Mouse (Mus musculus) neural tube, embryonic 14.5 days (tissue): ENCODE results near the gene Hnrnpm. TPM values are rescaled to one million over a fixed set of nuclear protein-coding genes. Genes with fewer than 3 reads are reported as not detected.

Source experiments
- ATAC-seq: fragments of 200-750 bp; cut with Nextera tagmentation; 2 replicates; pipeline ENCODE4 v1.8.0; 2017; ENCODE audit warnings: low read depth, mild to moderate bottlenecking, moderate TSS enrichment, moderate library complexity
- H3K27ac ChIP-seq: fragments of 300-500 bp; sonication (generic); 2 replicates; pipeline ENCODE4 v1.5.1; 2014; ENCODE audit warnings: low read depth, mild to moderate bottlenecking, control low read depth, low read length, moderate library complexity, mixed read lengths
- H3K27me3 ChIP-seq: fragments of 300-500 bp; sonication (generic); 2 replicates; pipeline ENCODE4 v1.6.1; 2014; ENCODE audit warnings: low read length; ENCODE audit not compliant: control insufficient read depth, insufficient read depth
- H3K36me3 ChIP-seq: fragments of 300-500 bp; sonication (generic); 2 replicates; pipeline ENCODE4 v1.6.1; 2014; ENCODE audit warnings: low read length, mixed read lengths; ENCODE audit not compliant: control insufficient read depth, insufficient read depth
- H3K4me1 ChIP-seq: fragments of 300-500 bp; sonication (generic); 2 replicates; pipeline ENCODE4 v1.6.1; 2014; ENCODE audit warnings: low read length; ENCODE audit not compliant: control insufficient read depth, insufficient read depth
- H3K4me2 ChIP-seq: fragments of 300-500 bp; sonication (generic); 2 replicates; pipeline ENCODE4 v1.6.1; 2014; ENCODE audit warnings: mild to moderate bottlenecking, low read depth, low read length, control low read depth
- H3K4me3 ChIP-seq: fragments of 300-500 bp; sonication (generic); 2 replicates; pipeline ENCODE4 v1.5.1; 2014; ENCODE audit warnings: low read depth, low read length, control low read depth, mixed read lengths
- H3K9ac ChIP-seq: fragments of 300-500 bp; sonication (generic); replicated peaks from 2 replicates; pipeline ENCODE4 v1.6.1; 2014; ENCODE audit warnings: low read depth, mild to moderate bottlenecking, control low read depth, low read length, mixed read lengths
- H3K9me3 ChIP-seq: fragments of 300-500 bp; sonication (generic); 2 replicates; pipeline ENCODE4 v1.6.1; 2016; ENCODE audit warnings: low read length; ENCODE audit not compliant: control insufficient read depth
- polyA plus RNA-seq: library from polyadenylated mRNA; unstranded; fragments of >200 nt; fragmentation: Nextera tagmentation; extraction: Ambion mirVana; gene quantifications from 2 replicates; pipeline ENCODE4 v1.2.1, GENCODE M21; 2014

Gene Hnrnpm
- polyA plus RNA-seq, 1 experiment from 2014 or later: 172 TPM

DNA sequence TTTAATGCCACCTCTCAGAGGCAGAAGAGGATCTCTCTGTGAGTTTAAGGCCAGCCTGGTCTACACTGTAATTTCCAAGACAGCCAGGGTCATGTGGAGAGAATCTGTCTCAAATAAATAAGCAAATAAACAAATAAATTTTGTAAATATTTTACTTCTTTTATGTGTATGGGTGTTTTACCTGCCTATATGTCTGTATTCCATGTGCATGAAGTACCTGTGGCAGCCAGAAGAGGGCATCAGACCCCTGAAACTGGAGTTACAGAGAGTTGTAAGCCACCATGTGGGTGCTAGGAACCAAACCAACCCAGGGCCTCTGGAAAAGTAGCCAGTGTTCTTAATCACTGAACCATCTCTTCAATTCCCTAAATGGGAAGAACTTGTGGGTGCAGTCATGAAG is 89.4 kb downstream of the Hnrnpm start:
- no peaks in the 10 kb centered on the region for H3K4me1 ChIP-seq
- no peak overlapping the region for H3K27ac ChIP-seq
- H3K4me2 ChIP-seq: no peak overlapping the region
- no peaks in the 10 kb centered on the region for H3K9me3 ChIP-seq
- no peak for ATAC-seq
- no peaks in the 10 kb centered on the region for H3K27me3 ChIP-seq
- H3K36me3 ChIP-seq: no peaks in the 10 kb centered on the region
- H3K9ac ChIP-seq: no peak overlapping the region
- no peak overlapping the region for H3K4me3 ChIP-seq

Other genes with a start within 250 kb of the Hnrnpm start
- 45.9 and 57.2 TPM in 2 replicates for gene Adamts10, start 162.7 kb downstream of the Hnrnpm start, polyA plus RNA-seq
- 1.0 and 2.8 TPM in 2 replicates for gene Myo1f, start 131.2 kb downstream of the Hnrnpm start, polyA plus RNA-seq
- 91.1 and 111 TPM in 2 replicates for gene Zfp414, start 57.8 kb downstream of the Hnrnpm start, polyA plus RNA-seq
- 0.68 and 0.71 TPM in 2 replicates for gene Pram1, start 48.8 kb downstream of the Hnrnpm start, polyA plus RNA-seq
- gene March2, start 31.8 kb upstream of the Hnrnpm start, polyA plus RNA-seq: 69.1 and 73.5 TPM in 2 replicates
- 449 and 532 TPM in 2 replicates for gene Rab11b, start 73.7 kb upstream of the Hnrnpm start, polyA plus RNA-seq
- 9.7 and 20.6 TPM in 2 replicates for gene Angptl4, start 95.0 kb upstream of the Hnrnpm start, polyA plus RNA-seq
- 40.1 and 42.1 TPM in 2 replicates for gene Kank3, start 123.7 kb upstream of the Hnrnpm start, polyA plus RNA-seq
- 550 and 584 TPM in 2 replicates for gene Rps28, start 137.7 kb upstream of the Hnrnpm start, polyA plus RNA-seq
- gene Ndufa7, start 137.7 kb upstream of the Hnrnpm start, polyA plus RNA-seq: 529 and 591 TPM in 2 replicates
- gene Cd320, start 156.2 kb upstream of the Hnrnpm start, polyA plus RNA-seq: 52.1 and 54.1 TPM in 2 replicates
- not detected in 2 replicates for gene Gm7029, start 187.0 kb upstream of the Hnrnpm start, polyA plus RNA-seq
- 1.1 and 1.6 TPM in 2 replicates for gene Kifc1, start 203.8 kb upstream of the Hnrnpm start, polyA plus RNA-seq
- gene Platr17, start 218.3 kb upstream of the Hnrnpm start, polyA plus RNA-seq: 0.70 and 0.79 TPM in 2 replicates
- gene Daxx, start 222.6 kb upstream of the Hnrnpm start, polyA plus RNA-seq: 46.0 and 54.1 TPM in 2 replicates
- 35.7 and 36.2 TPM in 2 replicates for gene Tapbp, start 229.0 kb upstream of the Hnrnpm start, polyA plus RNA-seq
- 6.5 and 8.9 TPM in 2 replicates for gene Zbtb22, start 229.0 kb upstream of the Hnrnpm start, polyA plus RNA-seq
- 48.8 and 51.3 TPM in 2 replicates for gene Rgl2, start 242.7 kb upstream of the Hnrnpm start, polyA plus RNA-seq